Mouse (Mus musculus) lung, adult 2 months (tissue): ENCODE results near the gene Vti1a. TPM values are rescaled to one million over a fixed set of nuclear protein-coding genes. Genes with fewer than 3 reads are reported as not detected.

Experiments
- DNase-seq: peaks from one replicate; pipeline ENCODE4 v3.0.0; 2022
- H3K4me1 ChIP-seq: fragments of 200-500 bp; 2 replicates; pipeline ENCODE4 v1.6.1; 2011; ENCODE audit warnings: low read length; ENCODE audit not compliant: control insufficient read depth, insufficient read depth
- H3K4me3 ChIP-seq: fragments of 200-500 bp; replicated peaks from 2 replicates; pipeline ENCODE3; 2011; ENCODE audit warnings: low read depth, mild to moderate bottlenecking, control low read depth, low read length; ENCODE audit errors: extremely low read depth
- CTCF ChIP-seq: fragments of 200-500 bp; IDR thresholded peaks from 2 replicates; pipeline ENCODE4 v1.5.1; 2011; ENCODE audit warnings: mild to moderate bottlenecking, low read length, control low read depth; ENCODE audit not compliant: insufficient read depth
- POLR2A ChIP-seq: fragments of 200-500 bp; IDR thresholded peaks from 2 replicates; pipeline ENCODE4 v1.6.1; 2011; ENCODE audit warnings: low read depth, mild to moderate bottlenecking, control low read depth, low read length, borderline replicate concordance; ENCODE audit errors: extremely low read depth
- WGBS: fragments of 180-500 bp; shearing (Covaris S2); methylation state at CpG from one replicate; pipeline ENCODE4 v1.1.7; 2018; 5-methylcytosine and 5-hydroxymethylcytosine counted together
- polyA plus RNA-seq: library from polyadenylated mRNA; depleted of rRNA; stranded (reverse); fragments of >200 nt; gene quantifications from 2 replicates; pipeline ENCODE4 v1.2.3, GENCODE M21; 2012

The Vti1a gene
- polyA plus RNA-seq, 1 experiment, result 11.5 TPM

- no peak for DNase-seq
- H3K4me1 ChIP-seq, result no peaks in the 10 kb centered on the region
- TF ChIP-seq CTCF (no peak), POLR2A (no peak)
- H3K4me3 ChIP-seq, result no peak overlapping the region
Observed at GRCm38 (mm10) chr19:55288974-55289373, 27.1 kb upstream of the Vti1a start.

GRCm38 (mm10) chr19:55290621-55291270 lies 25.3 kb upstream of the Vti1a start:
- DNase-seq, result no peak
- TF ChIP-seq POLR2A (no peak), CTCF (no peak)
- Histone ChIP-seq H3K4me1 (no peaks in the 10 kb centered on the region), H3K4me3 (no peak overlapping the region)
- WGBS, result 83% methylated on average over 2 of the region's 2 CpGs

GRCm38 (mm10) chr19:55292210-55292850 lies 23.8 kb upstream of the Vti1a start:
- H3K4me1 ChIP-seq, result no peaks in the 10 kb centered on the region
- DNase-seq, result no peak
- H3K4me3 ChIP-seq, result no peak overlapping the region
- TF ChIP-seq POLR2A (no peak), CTCF (no peak)
- WGBS, result 89% methylated on average over 2 of the region's 2 CpGs

DNA sequence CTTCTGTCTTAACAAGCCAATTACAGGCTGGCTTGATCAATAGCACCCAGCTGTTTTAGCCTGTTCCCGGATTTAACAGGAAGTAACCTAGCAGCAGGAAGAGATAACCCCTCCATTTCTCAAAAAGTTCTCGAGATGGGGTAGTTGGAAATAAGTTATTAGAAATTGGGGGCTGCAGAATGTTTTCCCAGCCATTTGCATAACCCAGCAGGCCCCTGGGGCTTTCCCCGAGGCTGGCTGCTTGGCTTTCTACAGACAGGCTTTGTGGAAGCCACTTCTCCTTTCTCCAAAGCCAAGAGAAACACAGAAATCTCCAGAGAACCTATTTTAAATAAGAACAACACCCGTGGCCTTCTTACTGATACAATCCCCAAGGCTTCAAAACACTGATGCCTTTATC lies 22.9 kb upstream of the Vti1a start:
- no peaks in the 10 kb centered on the region for H3K4me1 ChIP-seq
- 37% methylated on average over 4 of the region's 4 CpGs for WGBS
- TF ChIP-seq POLR2A (no peak), CTCF (no peak)
- no peak for DNase-seq
- H3K4me3 ChIP-seq, result no peak overlapping the region

GRCm38 (mm10) chr19:55295075-55295474 lies 21.0 kb upstream of the Vti1a start:
- no peak overlapping the region for H3K4me3 ChIP-seq
- DNase-seq, result no peak
- H3K4me1 ChIP-seq, result no peaks in the 10 kb centered on the region
- WGBS, result 77% methylated on average over 9 of the region's 9 CpGs
- no peak for TF ChIP-seq CTCF
- no peak for TF ChIP-seq POLR2A

- H3K4me1 ChIP-seq, result no peaks in the 10 kb centered on the region
- TF ChIP-seq POLR2A (no peak), CTCF (no peak)
Observed at GRCm38 (mm10) chr19:55295556-55295955, 20.5 kb upstream of the Vti1a start.

GRCm38 (mm10) chr19:55296301-55296700 lies 19.8 kb upstream of the Vti1a start:
- TF ChIP-seq CTCF (no peak), POLR2A (no peak)
- H3K4me1 ChIP-seq, result no peaks in the 10 kb centered on the region
- no peak for DNase-seq
- WGBS, result 100% methylated on average over 2 of the region's 2 CpGs
- no peak overlapping the region for H3K4me3 ChIP-seq

More at GRCm38 (mm10) chr19:55295556-55295955, 20.5 kb upstream of the Vti1a start:
- DNase-seq, result no peak
- 77% methylated on average over 3 of the region's 3 CpGs for WGBS
- H3K4me3 ChIP-seq, result no peak overlapping the region

DNA sequence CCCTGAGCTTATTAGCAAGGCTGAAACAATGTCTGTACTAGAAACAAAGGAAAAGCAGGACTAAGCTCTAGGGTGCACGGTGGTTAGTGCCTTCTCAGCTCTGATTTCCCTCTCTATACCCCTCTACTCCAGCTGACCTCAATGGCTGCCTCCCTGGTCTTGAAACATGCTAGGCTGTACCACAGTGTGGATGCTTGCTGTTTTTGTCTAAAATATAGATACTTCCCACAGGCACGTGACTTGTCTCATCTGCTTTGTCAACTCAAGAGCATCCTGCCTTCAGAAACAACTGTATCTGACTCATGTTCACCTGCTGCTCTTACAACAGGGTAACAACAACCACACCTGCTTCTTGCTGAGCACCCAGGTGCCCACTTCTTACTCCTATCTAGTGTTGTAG lies 18.6 kb upstream of the Vti1a start:
- 93% methylated on average over 2 of the region's 2 CpGs for WGBS
- Histone ChIP-seq H3K4me3 (no peak overlapping the region), H3K4me1 (no peaks in the 10 kb centered on the region)
- no peak for TF ChIP-seq POLR2A
- TF ChIP-seq CTCF, result no peak
- DNase-seq, result no peak

GRCm38 (mm10) chr19:55297961-55298360 lies 18.1 kb upstream of the Vti1a start:
- 53% methylated on average over 5 of the region's 5 CpGs for WGBS
- H3K4me1 ChIP-seq, result no peaks in the 10 kb centered on the region
- no peak overlapping the region for H3K4me3 ChIP-seq
- TF ChIP-seq CTCF (no peak), POLR2A (no peak)
- DNase-seq, result no peak

DNA sequence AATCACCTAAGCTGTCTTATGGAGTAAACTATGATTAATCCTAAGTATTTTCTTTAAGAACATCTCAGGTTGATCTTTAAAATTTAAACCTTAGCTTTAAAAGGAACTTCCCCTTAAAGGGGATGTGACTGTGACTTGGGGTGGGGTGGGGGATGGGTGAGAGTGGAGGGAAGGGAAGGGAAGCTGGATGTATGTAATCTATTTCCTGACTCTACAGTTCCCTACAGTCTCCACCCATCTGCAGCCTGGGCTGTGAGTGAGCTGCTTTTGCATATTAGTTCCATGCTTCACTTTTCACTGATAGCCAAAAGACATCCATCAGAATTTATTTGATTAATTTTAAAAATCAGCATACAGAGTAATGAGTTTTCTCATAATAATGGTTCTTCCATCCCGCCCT lies 16.7 kb upstream of the Vti1a start:
- Histone ChIP-seq H3K4me3 (no peak overlapping the region), H3K4me1 (no peaks in the 10 kb centered on the region)
- WGBS, result 91% methylated on average over 1 of the region's 1 CpGs
- no peak for DNase-seq
- no peak for TF ChIP-seq POLR2A
- no peak for TF ChIP-seq CTCF
